Mouse (Mus musculus): ENCODE data around the gene AU018091.
"Not testable (repeated sequence)": the region's sequence is repeated elsewhere in the genome, so short reads cannot be mapped to it uniquely, and the experiment has no call there.

Gene AU018091

GRCm38 (mm10) chr7:3168925-3169324, at the start of gene AU018091:
Gene AU018091, minus strand, starts transcription at chr7:3169203.
- DNase-seq (ENCODE audit: low spot score in 2 of 2), result no peak

GRCm38 (mm10) chr7:3217546-3218056, 48.6 kb upstream of the AU018091 start:
- no peak for DNase-seq (ENCODE audit: low spot score in 2 of 2)

GRCm38 (mm10) chr7:3216331-3216730, 47.3 kb upstream of the AU018091 start:
- no peak for DNase-seq (ENCODE audit: low spot score in 2 of 2)

GRCm38 (mm10) chr7:3213557-3213956, 44.6 kb upstream of the AU018091 start:
- DNase-seq (ENCODE audit: low spot score in 2 of 2), result no peak

GRCm38 (mm10) chr7:3213156-3213555, 44.2 kb upstream of the AU018091 start:
- no peak for DNase-seq (ENCODE audit: low spot score in 2 of 2)

GRCm38 (mm10) chr7:3212002-3212790, 43.2 kb upstream of the AU018091 start:
- no peak for DNase-seq (ENCODE audit: low spot score in 2 of 2)

- DNase-seq (ENCODE audit: low spot score in 2 of 2), result no peak
Observed at GRCm38 (mm10) chr7:3211518-3211917, 42.5 kb upstream of the AU018091 start.

- no peak for DNase-seq (ENCODE audit: low spot score in 2 of 2)
Observed at GRCm38 (mm10) chr7:3210605-3211004, 41.6 kb upstream of the AU018091 start.

GRCm38 (mm10) chr7:3206520-3206919, 37.5 kb upstream of the AU018091 start:
- DNase-seq (ENCODE audit: low spot score in 2 of 2), result no peak

- no peak for DNase-seq (ENCODE audit: low spot score in 2 of 2)
Observed at GRCm38 (mm10) chr7:3204628-3205027, 35.6 kb upstream of the AU018091 start.

GRCm38 (mm10) chr7:3203890-3204289, 34.9 kb upstream of the AU018091 start:
- no peak for DNase-seq (ENCODE audit: low spot score in 2 of 2)

- DNase-seq (ENCODE audit: low spot score in 2 of 2), result no peak
Observed at GRCm38 (mm10) chr7:3201134-3201705, 32.2 kb upstream of the AU018091 start.

GRCm38 (mm10) chr7:3198884-3199283, 29.9 kb upstream of the AU018091 start:
- DNase-seq (ENCODE audit: low spot score in 2 of 2), result no peak

GRCm38 (mm10) chr7:3195850-3196249, 26.8 kb upstream of the AU018091 start:
- no peak for DNase-seq (ENCODE audit: low spot score in 2 of 2)

- DNase-seq (ENCODE audit: low spot score in 2 of 2), result no peak
Observed at GRCm38 (mm10) chr7:3194531-3194930, 25.5 kb upstream of the AU018091 start.

- no peak for DNase-seq (ENCODE audit: low spot score in 2 of 2)
Observed at GRCm38 (mm10) chr7:3193905-3194304, 24.9 kb upstream of the AU018091 start.

GRCm38 (mm10) chr7:3193049-3193632, 24.1 kb upstream of the AU018091 start:
- DNase-seq (ENCODE audit: low spot score in 2 of 2), result no peak

- DNase-seq (ENCODE audit: low spot score in 2 of 2), result no peak
Observed at GRCm38 (mm10) chr7:3191971-3192498, 23.0 kb upstream of the AU018091 start.

GRCm38 (mm10) chr7:3186726-3187125, 17.7 kb upstream of the AU018091 start:
- not testable (repeated sequence) for DNase-seq (ENCODE audit: low spot score in 2 of 2)

GRCm38 (mm10) chr7:3186136-3186535, 17.1 kb upstream of the AU018091 start:
- no peak for DNase-seq (ENCODE audit: low spot score in 2 of 2)

- no peak for DNase-seq (ENCODE audit: low spot score in 2 of 2)
Observed at GRCm38 (mm10) chr7:3184394-3184793, 15.4 kb upstream of the AU018091 start.

GRCm38 (mm10) chr7:3180958-3181357, 12.0 kb upstream of the AU018091 start:
- not testable (repeated sequence) for DNase-seq (ENCODE audit: low spot score in 2 of 2)

All from frontal cortex, postnatal 10 days (tissue).